Mouse (Mus musculus): ENCODE results near the gene Samhd1. TPM values are rescaled to one million over a fixed set of nuclear protein-coding genes. Genes with fewer than 3 reads are reported as not detected.

Gene Samhd1
- total RNA-seq, 1 experiment from 2014 or later, result 26.4 TPM

- peak; percentile 51 for DNase-seq
Measured at GRCm38 (mm10) chr2:157136646-157137045, 1.6 kb upstream of the Samhd1 start.

- DNase-seq, result no peak
Measured at GRCm38 (mm10) chr2:157136176-157136575, 1.1 kb upstream of the Samhd1 start.

GRCm38 (mm10) chr2:157135529-157136120 is 560 bp upstream of the Samhd1 start:
- no peak for DNase-seq

GRCm38 (mm10) chr2:157134479-157134931 is 560 bp downstream of the Samhd1 start:
- peak; percentile 59 for DNase-seq

GRCm38 (mm10) chr2:157133769-157134478 is 1.1 kb downstream of the Samhd1 start:
- no peak for DNase-seq

GRCm38 (mm10) chr2:157132686-157133540 is 2.2 kb downstream of the Samhd1 start:
- no peak for DNase-seq

GRCm38 (mm10) chr2:157132086-157132485 is 3.0 kb downstream of the Samhd1 start:
- no peak for DNase-seq

- peak; percentile 45 for DNase-seq
Measured at GRCm38 (mm10) chr2:157130813-157131514, 4.1 kb downstream of the Samhd1 start.

GRCm38 (mm10) chr2:157129601-157130164 is 5.4 kb downstream of the Samhd1 start:
- DNase-seq, result no peak

- no peak for DNase-seq
Measured at GRCm38 (mm10) chr2:157129096-157129495, 6.0 kb downstream of the Samhd1 start.

GRCm38 (mm10) chr2:157128072-157128471 is 7.0 kb downstream of the Samhd1 start:
- DNase-seq, result peak; percentile 26

- DNase-seq, result no peak
Measured at GRCm38 (mm10) chr2:157127370-157127769, 7.7 kb downstream of the Samhd1 start.

GRCm38 (mm10) chr2:157125246-157125645 is 9.8 kb downstream of the Samhd1 start:
- no peak for DNase-seq

GRCm38 (mm10) chr2:157121766-157122165 is 13.3 kb downstream of the Samhd1 start:
- no peak for DNase-seq

GRCm38 (mm10) chr2:157119075-157119474 is 16.0 kb downstream of the Samhd1 start:
- DNase-seq, result no peak

- DNase-seq, result no peak
Measured at GRCm38 (mm10) chr2:157118556-157118955, 16.5 kb downstream of the Samhd1 start.

- no peak for DNase-seq
Measured at GRCm38 (mm10) chr2:157116964-157117363, 18.1 kb downstream of the Samhd1 start.

- DNase-seq, result no peak
Measured at GRCm38 (mm10) chr2:157108236-157108635, 26.8 kb downstream of the Samhd1 start.

- no peak for DNase-seq
Measured at GRCm38 (mm10) chr2:157104454-157104853, 30.6 kb downstream of the Samhd1 start.

GRCm38 (mm10) chr2:157102256-157102655 is 32.8 kb downstream of the Samhd1 start:
- DNase-seq, result no peak

GRCm38 (mm10) chr2:157101650-157102049 is 33.4 kb downstream of the Samhd1 start:
- DNase-seq, result no peak

GRCm38 (mm10) chr2:157100319-157100605 is 34.8 kb downstream of the Samhd1 start:
- no peak for DNase-seq

All from adrenal gland, postnatal 14 days (tissue).